Mouse (Mus musculus) inflammation-experienced regulatory T-cells (primary cell): ENCODE results near the gene Gm8165. TPM values are rescaled to one million over a fixed set of nuclear protein-coding genes. Genes with fewer than 3 reads are reported as not detected.

Experiments
- polyA plus RNA-seq, 2 experiments: library from polyadenylated mRNA; unstranded; fragments of 100-300 nt; shearing (Covaris generic); gene quantifications; one replicate each; pipeline ENCODE4 v1.2.1; 2017

Gene Gm8165
- polyA plus RNA-seq: under 1 TPM in 1 of 2 experiments, not detected in 1; 0.51 TPM

GRCm38 (mm10) chr14:43677099-43677498 is at the start of gene Gm8165:
Gm8165 (minus strand) TSS chr14:43677199.

GRCm38 (mm10) chr14:43697621-43698020 is 20.6 kb upstream of the Gm8165 start, which contains the start of gene Gm7324:
Gm7324 (plus strand) TSS chr14:43697828.

Other genes with a start within 250 kb of the Gm8165 start
- under 1 TPM in 1 of 2 experiments, not detected in 1; 0.43 TPM for gene Gm5799, start 133.6 kb downstream of the Gm8165 start, polyA plus RNA-seq
- under 1 TPM in 1 of 2 experiments, not detected in 1; 0.89 TPM for gene Gm17654, start 98.1 kb downstream of the Gm8165 start, polyA plus RNA-seq
- gene Gm10375, start 69.2 kb downstream of the Gm8165 start, polyA plus RNA-seq: not detected
- 10 to 100 TPM in 1 of 2 experiments, 1 to 10 TPM in 1; 1.7 to 11.6 TPM for gene Gm7324, start 20.6 kb upstream of the Gm8165 start, polyA plus RNA-seq
- not detected for gene Gm16506, start 50.3 kb upstream of the Gm8165 start, polyA plus RNA-seq
- gene Gm6526, start 70.7 kb upstream of the Gm8165 start, polyA plus RNA-seq: not detected
- gene Gm8180, start 107.5 kb upstream of the Gm8165 start, polyA plus RNA-seq: not detected
- gene Ear1, start 198.3 kb upstream of the Gm8165 start, polyA plus RNA-seq: not detected
- not detected for gene Ear10, start 246.4 kb upstream of the Gm8165 start, polyA plus RNA-seq
- gene Gm8113, start 248.2 kb upstream of the Gm8165 start, polyA plus RNA-seq: under 1 TPM; 0.12 to 0.33 TPM